Mouse (Mus musculus): ENCODE data around the gene Vamp9.

- TF ChIP-seq HCFC1 (IDR thresholded peaks at IDR 0.05; ENCODE audit: borderline replicate concordance, insufficient read depth, low read length) (no peak), ZC3H11A (IDR thresholded peaks at IDR 0.05; ENCODE audit: borderline replicate concordance, low read depth, low read length) (no peak), CHD2 (IDR thresholded peaks at IDR 0.05; ENCODE audit: low read depth, low read length) (no peak)
Measured at GRCm38 (mm10) chr5:99994166-99994565, 88.1 kb downstream of the Vamp9 start.

Measured in ES-E14 (cell line).